Mouse (Mus musculus) left cerebral cortex, postnatal 4 days (tissue): Measurements from ENCODE around the gene Rorc. TPM values are rescaled to one million over a fixed set of nuclear protein-coding genes. Genes with fewer than 3 reads are reported as not detected.

ENCODE experiments used
- DNase-seq: peaks from one replicate; pipeline ENCODE4 v3.0.0-alpha.2; 2022
- intact Hi-C: fragments of 180-260 bp; cut with DNase I; formaldehyde crosslinking; loops from one replicate; pipeline ENCODE4 v1.15.1; 2025
- total RNA-seq, 2 experiments: library from RNA; stranded (reverse); gene quantifications; 2 replicates each; pipeline ENCODE4 v1.2.3; 2021

The Rorc gene
- total RNA-seq, 2 experiments from 2014 or later: 0.16 TPM; not detected in 1

DNA sequence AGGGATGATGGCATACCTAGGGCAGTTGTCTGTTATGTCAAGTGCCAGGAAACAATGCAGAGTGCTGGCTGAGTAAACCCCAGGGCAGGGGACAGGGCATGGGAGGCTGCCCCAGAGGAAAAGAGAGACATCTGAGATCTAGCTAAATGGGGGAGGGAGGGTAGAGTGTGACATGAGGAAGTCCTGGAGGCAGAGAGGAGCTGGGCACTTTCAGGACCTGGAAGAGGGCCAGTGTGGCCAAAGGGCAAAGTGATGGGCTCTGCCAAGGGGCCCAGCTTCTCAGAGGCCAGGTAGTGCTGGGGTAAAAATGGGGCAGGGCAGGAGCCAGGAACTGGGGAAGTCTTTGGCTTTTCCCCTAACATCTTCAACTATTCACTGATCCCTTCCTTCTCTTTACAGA lies 2.0 kb downstream of the Rorc start:
- intact Hi-C loops: no loop called here
- DNase-seq: no peak

DNA sequence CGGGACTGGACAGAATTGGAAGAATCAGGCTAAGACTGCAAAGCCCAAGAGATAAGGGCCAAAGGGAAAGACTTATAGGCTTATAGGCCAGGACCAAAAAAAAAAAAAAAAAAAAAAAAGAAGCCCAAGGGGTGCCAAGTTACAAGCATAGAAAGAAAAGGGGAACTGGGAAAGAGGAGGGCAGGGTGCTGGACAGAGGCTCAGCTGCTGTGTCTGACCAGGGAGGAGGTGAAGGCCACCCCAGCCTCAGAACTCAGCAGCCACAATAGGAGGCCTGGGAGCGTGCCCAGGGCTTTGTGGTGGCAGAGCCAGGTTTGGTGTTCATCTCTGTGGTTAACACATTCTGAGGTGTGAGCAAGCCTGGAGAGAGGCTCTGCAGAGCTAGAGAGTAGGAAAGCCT lies 2.6 kb downstream of the Rorc start:
- no peak for DNase-seq
- intact Hi-C loops: no loop called here

DNA sequence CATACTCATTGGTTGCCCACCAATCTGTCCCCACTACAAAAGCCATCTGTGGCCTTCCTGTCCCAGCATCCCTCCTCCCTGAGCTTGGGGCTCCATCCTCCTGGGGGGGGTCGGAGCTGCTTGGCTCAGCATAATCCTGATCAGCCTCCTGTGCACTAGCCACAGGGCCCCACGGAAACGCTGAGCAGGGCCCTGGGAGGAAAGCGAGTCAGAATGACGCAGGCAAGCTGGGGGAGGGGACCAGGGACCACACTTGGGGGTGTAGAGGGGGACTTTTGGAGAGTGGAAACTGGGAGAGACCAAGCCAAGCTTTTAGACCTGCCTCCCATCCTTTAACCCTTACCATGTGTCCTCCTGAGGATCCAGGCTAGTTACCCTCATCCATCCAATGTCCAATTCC lies 3.3 kb downstream of the Rorc start:
- intact Hi-C loops: no loop called here
- no peak for DNase-seq

DNA sequence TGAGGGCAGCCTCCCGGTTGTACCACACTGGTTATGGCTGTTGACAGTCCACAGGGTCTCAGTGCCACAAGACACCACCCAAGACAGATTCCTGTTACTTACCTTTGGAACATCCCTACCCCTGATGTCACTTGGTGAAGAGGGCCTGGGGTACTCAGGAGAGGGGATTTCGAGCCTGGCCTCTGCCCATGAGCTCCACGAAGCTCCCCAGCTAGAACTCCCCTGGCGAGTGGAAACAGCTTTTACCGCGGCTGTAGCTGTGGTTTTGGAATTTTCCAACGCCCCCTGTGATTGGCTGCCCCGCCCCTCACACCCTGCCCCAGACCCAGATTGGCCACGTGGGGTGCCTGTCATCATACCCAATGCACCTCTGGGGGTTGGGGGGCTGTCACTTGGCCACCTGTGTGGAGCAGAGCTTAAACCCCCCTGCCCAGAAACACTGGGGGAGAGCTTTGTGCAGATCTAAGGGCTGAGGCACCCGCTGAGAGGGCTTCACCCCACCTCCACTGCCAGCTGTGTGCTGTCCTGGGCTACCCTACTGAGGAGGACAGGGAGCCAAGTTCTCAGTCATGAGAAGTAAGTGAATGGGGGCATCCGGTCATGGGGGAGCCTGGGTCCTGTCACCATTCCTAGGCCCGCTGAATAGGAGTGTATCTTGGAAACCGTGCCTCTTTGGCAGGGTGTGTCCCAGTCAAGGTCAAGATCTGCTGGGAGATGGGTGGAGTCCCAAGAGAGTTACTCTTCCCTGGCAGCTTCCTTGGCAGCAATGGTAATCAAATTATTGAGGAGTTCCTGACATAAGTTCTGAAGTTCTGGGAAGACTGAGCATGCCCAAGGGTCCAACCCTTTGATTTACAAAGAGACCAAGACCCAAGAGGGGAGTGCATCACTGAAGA lies 4.7 kb downstream of the Rorc start:
- no peak for DNase-seq
- intact Hi-C loops: no loop called here

DNA sequence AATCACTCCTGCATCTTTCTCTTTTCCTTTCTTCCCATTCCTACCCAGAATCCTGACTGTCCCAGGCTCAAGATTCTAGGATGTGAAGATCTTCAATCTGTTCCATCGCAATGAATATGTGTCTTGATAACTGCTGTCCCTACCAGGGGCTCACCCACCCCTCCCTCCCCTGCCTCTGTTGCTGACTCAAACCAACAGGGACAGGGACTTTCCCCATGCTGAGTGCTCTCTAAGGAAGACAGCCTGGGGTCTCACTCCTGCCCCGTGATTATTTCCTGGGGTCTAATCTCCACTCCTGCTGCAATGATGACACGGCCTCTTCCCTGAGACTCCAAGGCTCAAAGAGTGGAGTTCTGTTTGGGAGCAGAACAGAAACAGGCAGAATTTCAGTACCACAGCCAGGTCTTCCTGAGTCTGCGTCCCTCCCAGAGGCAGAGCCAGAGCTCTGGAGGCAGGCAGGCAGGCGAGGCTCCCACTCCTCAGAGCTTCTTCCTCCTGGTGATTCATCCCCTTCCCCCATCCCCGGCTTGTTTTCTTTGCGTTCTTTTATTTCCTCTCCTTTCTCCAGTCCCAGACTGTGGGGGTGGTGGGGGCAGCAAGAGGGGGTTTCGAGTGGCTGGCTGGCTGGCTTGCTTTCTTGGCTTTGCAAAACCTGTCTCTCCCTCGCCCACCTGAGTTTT lies 7.4 kb downstream of the Rorc start:
- intact Hi-C loops: no loop called here
- DNase-seq: no peak

DNA sequence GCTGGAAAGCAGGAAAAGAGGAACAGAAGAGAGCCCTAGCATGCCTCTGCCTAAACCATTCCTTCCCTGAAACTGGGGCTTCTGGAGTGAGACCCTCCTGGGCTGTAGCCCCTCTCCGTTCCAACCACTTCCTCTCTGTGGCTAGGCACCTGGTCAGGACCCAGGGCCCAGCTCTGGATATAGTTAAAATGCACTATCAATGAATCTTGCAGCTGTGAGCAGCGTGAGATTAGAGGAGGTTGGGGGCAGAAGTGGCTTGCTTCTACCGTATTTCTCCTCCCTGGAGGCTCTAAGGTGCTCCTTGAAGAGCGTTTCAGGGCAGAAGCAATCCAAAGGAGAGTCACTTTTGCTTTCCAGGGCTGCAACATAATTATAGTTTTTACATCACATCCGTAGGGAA lies 9.7 kb downstream of the Rorc start:
- intact Hi-C loops: no loop called here
- DNase-seq: no peak

DNA sequence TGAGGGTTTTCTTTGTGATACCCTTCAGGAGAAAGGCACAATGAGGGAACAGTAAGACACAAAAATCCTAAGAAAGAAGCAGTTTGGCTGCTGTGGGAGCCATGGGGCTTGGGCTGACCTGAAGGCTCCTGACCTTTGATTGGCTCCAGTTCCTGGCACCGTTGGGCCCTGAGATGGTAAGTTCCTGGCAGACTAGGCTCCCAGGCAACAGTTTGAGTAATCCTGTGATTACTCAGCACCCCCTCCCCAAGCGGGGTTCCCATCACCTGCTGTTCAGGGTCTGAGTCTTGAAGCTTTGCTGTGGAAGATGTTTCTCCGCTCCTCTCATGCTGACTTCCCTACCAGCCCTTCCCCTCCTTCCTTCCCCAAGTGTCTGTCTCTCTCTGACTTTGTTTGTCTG lies 10.9 kb downstream of the Rorc start:
- intact Hi-C loops: no loop called here

DNA sequence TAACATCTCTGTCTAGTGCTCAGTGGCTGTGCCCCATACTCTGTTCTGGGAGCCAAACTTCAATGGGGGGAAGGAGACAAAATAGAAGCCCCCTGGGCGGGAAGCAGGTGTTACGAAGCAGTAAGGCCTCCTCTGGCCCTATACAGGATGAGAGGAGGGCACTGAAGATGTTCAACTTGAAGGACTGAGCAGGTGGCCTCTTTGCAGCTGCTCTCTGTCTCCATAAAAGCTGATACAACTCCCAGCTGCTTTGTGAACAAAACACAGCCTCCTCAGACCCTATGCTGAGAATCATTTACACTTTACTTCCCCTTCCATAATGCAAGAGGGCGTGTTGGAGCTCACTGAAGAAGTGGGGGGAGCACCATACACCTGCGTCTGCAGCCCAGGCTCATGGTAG lies 14.1 kb downstream of the Rorc start:
- intact Hi-C loops: no loop called here
- DNase-seq: no peak

More for the DNA sequence above, 10.9 kb downstream of the Rorc start:
- DNase-seq: no peak

DNA sequence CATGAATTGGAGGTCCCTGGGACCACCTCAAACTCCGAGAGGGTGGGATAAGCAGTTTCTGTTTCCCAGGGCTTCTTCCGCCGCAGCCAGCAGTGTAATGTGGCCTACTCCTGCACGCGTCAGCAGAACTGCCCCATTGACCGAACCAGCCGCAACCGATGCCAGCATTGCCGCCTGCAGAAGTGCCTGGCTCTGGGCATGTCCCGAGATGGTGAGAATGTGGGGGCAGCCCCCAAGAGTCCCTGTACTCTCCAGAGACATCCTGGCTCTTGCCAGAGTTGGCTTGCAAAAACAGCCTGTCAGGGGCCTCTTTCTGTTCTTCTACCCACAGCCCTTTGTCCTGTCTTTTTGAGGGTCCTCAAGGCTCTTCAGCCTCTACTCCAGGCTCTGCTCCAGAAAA lies 14.8 kb downstream of the Rorc start:
- DNase-seq: no peak
- intact Hi-C loops: no loop called here

DNA sequence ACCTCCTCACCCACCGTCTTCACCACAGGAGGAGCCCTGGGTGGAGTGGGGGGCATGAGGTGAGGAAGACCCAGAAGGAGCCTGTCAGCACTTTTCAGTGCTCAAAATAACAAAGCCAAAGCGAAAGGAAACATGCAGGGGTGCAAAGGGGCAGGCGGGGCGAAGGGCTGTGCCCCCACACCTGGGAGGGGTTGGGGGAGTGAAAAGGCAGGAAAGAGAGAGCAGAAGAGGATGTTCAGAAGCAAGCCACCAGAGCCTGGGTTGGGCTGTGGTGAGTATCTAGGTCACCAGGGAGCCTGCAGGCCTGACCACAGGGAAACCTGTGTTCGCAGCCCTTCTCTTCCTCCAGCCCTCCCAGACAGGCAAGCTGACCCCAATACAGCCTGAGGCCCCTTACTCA lies 15.5 kb downstream of the Rorc start:
- intact Hi-C loops: no loop called here

DNA sequence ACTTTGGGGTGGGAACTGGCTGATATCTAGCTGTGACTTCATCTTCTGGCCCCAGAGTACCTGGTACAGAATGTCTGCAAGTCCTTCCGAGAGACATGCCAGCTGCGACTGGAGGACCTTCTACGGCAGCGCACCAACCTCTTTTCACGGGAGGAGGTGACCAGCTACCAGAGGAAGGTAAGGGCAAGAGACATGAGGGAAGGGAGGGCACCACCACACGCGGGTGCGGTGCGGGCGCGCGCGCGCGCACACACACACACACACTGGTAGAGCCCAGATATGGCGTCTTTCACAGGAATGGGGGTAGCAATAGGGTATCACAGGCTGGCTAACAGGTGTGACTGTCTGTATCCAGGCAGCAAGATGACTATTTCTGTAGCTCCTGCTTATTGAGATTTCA lies 16.8 kb downstream of the Rorc start:
- intact Hi-C loops: no loop called here
- no peak for DNase-seq

More for the DNA sequence above, 15.5 kb downstream of the Rorc start:
- DNase-seq: no peak

DNA sequence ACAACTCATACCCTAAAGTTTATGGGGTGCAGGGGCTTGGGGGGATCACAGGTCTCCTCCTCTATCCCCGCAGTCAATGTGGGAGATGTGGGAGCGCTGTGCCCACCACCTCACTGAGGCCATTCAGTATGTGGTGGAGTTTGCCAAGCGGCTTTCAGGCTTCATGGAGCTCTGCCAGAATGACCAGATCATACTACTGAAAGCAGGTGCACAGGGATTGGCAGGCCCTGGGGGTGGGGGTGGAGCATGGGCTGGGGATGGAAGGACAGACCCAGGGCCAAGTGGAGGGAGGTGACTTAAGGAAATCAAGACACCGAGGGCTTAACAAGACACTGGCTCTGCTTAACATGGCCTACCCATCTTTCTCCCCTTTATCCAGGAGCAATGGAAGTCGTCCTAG lies 18.4 kb downstream of the Rorc start:
- peak; percentile 74 for DNase-seq
- intact Hi-C loops: no loop called here

DNA sequence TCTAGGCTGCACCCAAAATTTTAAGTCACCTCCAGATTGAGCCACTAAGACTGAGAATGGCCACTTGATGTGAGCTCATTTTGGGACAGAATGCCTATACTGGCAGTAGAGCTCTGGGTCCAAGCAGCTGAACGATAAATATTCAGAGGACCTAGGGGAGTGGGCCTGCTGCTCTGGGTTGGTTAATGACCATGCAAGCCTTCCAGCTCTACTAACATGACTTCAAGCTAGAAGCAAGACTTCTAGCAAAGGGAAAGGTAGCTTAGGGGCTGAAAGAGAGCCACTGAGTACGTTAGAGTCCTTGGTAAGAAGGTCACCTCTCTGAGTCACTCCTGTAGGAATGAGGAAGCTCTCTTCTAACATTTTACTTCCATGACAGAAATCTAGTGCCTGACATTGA lies 19.5 kb downstream of the Rorc start:
- DNase-seq: no peak
- intact Hi-C loops: no loop called here

DNA sequence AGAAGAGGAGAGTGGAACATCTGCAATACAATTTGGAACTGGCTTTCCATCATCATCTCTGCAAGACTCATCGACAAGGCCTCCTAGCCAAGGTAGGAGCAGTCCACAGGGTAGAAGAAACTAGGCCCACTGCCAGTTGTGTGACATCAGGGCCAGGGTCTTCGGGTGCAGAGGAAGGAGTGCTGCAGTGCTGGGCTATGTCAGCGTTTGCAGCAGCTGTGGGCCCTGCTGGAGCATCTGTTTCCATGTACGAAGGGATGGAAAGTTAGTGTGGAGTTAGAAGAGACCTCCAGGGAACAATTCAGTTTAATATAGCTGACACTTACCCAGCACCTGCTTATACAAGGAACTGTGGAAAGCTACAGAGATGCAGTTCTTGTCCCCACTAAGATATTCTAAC lies 20.5 kb downstream of the Rorc start:
- no peak for DNase-seq
- intact Hi-C loops: no loop called here

DNA sequence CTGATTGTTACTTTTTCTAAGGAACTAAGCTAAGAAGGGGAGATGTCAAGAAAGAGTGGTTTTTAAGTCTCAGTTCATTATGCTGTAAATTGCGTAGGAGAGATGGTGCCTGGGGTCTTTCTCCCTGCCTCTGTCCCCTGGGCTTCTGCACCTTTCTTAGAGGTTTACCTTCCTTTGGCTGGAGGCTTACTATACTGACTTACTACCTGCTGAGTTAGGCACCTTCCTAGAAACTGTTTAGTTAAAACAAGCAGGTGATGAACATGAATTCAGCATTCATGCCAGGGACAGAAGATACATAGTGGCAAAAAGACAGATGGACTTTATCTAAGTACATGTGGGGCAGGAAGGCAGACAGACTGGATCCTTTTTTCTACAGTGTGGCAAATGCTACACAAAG lies 23.7 kb downstream of the Rorc start:
- DNase-seq: no peak
- intact Hi-C loops: loop anchor here (1.0 kb wide), 1 partner anchor 38 kb away; no protein-coding TSS in a partner anchor

DNA sequence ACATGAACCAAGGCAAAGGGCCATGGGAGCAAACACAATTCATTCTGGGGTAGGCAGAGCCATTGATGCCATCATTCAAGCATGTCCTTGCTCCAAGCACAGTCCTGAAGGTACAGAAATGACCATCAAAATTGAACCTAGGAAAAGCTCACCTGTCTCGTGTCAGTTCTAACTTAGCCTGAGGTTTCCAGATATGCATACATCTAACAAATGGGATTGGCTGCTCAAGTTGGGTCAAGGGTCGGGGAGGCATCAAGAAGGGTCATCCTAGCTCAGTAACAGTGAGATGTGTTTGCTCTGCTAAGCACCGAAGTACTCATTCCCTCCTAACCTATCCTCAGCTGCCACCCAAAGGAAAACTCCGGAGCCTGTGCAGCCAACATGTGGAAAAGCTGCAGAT lies 24.3 kb downstream of the Rorc start:
- DNase-seq: no peak
- intact Hi-C loops: loop anchor here (1.0 kb wide), 1 partner anchor 37 kb away; no protein-coding TSS in a partner anchor

DNA sequence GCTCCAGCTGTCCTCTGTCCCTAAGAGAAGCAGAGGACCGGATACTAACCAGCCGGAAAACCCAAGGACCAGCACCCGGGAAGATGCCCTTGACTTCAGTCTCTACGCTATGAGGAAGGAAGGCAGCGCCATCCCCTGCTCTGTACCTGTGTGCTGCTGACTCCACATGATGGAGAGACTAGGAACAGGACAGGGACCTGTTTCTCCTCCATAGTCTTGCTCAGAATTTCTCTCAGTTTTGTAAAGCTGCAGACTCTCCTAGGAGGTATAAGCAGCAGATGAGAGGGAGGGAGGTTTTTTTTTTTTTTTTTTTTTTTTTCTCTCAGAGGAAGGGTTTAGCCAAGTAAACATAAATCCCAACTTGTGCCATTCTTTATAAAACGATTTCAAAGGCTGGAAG lies 25.6 kb downstream of the Rorc start, which contains the start of gene Lingo4:
Gene Lingo4, plus strand, starts transcription at position 301 of the 400 bp plus-strand sequence.
- DNase-seq: no peak
- intact Hi-C loops: no loop called here

DNA sequence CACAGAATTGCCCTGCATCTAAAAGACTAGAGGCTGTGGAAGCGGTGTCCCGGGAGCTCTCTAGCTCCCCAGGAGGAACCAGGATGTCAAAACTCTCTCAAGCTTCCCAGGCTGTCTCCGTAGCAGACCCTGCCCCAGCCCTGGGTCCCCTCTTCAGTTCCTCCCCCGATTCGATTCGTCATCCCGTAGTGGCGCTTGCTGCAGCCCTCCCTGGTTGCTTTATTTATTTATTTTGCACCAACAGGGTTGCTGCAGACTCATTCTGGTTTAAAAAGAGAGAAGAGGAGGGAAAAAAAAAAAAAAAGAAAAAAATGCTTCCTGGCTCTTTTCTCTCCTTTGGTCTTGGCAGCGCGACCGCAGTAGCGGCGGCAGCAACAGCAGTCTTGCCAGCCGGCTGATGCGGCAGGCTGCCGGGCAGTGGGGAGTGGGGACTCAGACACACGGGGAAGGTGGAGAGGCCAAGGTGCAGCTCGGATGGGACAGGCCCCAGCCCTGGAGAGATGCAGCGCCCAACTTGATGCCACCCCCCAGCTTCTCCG lies 26.4 kb downstream of the Rorc start:
- intact Hi-C loops: no loop called here
- peak; percentile 62 for DNase-seq

DNA sequence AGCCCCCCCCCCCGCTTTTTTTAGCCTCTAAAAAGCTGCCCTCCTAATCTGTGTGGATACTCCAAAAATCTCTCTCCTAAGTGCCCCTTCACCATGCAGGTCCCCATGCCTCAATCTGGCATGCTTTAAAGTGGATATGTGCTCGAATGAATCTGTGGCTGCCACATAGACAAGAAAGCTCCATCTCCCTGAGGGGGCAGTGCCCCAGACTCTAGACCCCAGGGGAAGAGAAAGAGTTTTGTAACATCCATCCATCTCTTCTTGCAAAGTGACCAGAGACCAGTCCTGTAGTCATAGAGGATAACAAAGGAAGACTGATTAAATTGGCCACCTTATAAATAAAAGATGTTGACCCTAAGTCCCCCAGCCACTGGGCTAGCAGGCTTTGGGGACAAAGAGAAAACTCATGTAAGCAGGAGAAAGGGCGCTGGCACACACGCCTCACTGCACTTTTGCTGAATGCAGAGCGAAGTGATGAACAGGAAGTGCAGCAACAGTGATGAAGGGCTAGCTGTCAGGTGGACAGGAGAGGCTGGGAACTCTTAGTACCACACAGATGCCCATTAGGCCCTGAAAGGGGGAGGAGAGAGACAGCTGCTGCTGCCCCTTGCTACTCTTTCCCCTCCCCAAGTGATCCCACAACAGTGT lies 27.2 kb downstream of the Rorc start:
- intact Hi-C loops: no loop called here
- DNase-seq: no peak

DNA sequence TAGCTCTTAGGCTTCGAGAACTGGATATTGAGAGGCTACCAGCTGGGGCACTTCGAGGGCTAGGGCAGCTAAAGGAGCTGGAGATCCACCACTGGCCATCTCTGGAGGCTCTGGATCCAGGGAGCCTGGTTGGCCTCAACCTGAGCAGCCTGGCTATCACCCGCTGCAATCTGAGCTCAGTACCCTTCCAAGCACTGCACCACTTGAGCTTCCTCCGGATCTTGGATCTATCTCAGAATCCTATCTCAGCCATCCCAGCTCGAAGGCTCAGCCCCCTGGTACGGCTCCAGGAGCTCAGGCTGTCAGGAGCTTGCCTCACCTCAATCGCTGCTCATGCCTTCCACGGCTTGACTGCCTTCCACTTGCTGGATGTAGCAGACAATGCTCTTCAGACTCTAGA lies 29.9 kb downstream of the Rorc start:
- DNase-seq: no peak
- intact Hi-C loops: no loop called here

DNA sequence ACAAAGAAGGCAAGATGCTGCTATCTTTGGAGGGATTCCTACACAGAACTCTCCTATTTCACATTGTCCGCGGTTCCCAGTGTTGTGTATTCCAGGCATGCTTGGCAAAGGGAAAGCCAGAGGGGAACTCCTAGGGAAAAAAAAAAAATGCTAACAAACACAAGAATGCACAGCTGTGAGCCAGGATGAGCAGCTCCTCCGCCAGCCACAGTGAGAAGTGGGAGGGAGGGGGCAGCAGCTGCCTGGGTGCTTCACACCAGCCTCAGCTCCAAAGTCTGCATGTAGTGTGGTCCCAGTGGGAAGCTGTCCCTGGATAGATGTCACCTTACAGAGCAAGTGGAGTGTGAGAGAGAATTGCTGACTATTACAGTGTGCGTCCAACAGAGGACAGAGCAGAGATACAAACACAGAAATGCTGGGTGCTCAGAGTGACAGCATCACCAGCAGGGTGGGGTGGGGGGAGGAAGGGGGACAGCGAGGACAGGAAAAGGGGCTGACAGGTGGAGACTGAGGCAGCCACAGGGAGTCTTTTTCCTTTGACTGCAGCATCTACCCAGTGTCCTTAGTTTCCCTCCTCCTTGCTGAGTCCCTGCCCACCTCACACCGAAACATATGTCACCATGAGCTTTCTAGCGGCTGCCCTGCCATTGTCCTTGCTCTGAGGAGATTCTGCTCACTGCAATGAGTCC lies 31.9 kb downstream of the Rorc start:
- intact Hi-C loops: no loop called here

More for the DNA sequence above, 31.9 kb downstream of the Rorc start:
- DNase-seq: no peak
